Mouse (Mus musculus) cerebellum, postnatal 4 days (tissue): Measurements from ENCODE around the gene Parp2.
"Not testable (repeated sequence)": the region's sequence is repeated elsewhere in the genome, so short reads cannot be mapped to it uniquely, and the experiment has no call there.

Experiments used
- DNase-seq, 2 experiments: peaks; one replicate each; pipeline ENCODE4 v3.0.0; 2022; ENCODE audit warnings: low spot score in 2 of 2, mixed read lengths in 1 of 2

The Parp2 gene

GRCm38 (mm10) chr14:50829878-50830277 is 22.2 kb downstream of the Parp2 start:
- no peak for DNase-seq

- peak in 1 of 2 experiments; percentile 19 for DNase-seq
Observed at GRCm38 (mm10) chr14:50833964-50834363, 26.3 kb downstream of the Parp2 start.

- DNase-seq, result no peak
Observed at GRCm38 (mm10) chr14:50834435-50834834, 26.8 kb downstream of the Parp2 start.

- DNase-seq, result no peak
Observed at GRCm38 (mm10) chr14:50837236-50837635, 29.6 kb downstream of the Parp2 start.

GRCm38 (mm10) chr14:50855788-50856187 is 48.1 kb downstream of the Parp2 start:
- no peak for DNase-seq

GRCm38 (mm10) chr14:50862641-50863040 is 55.0 kb downstream of the Parp2 start:
- DNase-seq, result no peak

- not testable (repeated sequence) for DNase-seq
Observed at GRCm38 (mm10) chr14:50865005-50865404, 57.4 kb downstream of the Parp2 start.

GRCm38 (mm10) chr14:50866966-50867365 is 59.3 kb downstream of the Parp2 start:
- DNase-seq, result no peak

- DNase-seq, result no peak
Observed at GRCm38 (mm10) chr14:50868211-50868610, 60.6 kb downstream of the Parp2 start.

GRCm38 (mm10) chr14:50868656-50869055 is 61.0 kb downstream of the Parp2 start:
- no peak for DNase-seq

GRCm38 (mm10) chr14:50869889-50870804 is 62.5 kb downstream of the Parp2 start, which contains the start of gene Tep1:
TSS of gene Tep1 (minus strand) at chr14:50870560.
- DNase-seq, result peak; percentile 47 to 62

GRCm38 (mm10) chr14:50870805-50871143 is 63.1 kb downstream of the Parp2 start:
- no peak for DNase-seq
